Mouse (Mus musculus) midbrain, embryonic 14.5 days (tissue): ENCODE results near the gene H2al1i. TPM values are rescaled to one million over a fixed set of nuclear protein-coding genes. Genes with fewer than 3 reads are reported as not detected.
"Not testable (repeated sequence)": the region's sequence is repeated elsewhere in the genome, so short reads cannot be mapped to it uniquely, and the experiment has no call there.

ENCODE experiments used
- ATAC-seq: fragments of 200-750 bp; cut with Nextera tagmentation; 2 replicates; pipeline ENCODE4 v1.8.0; 2017; ENCODE audit warnings: moderate number of reproducible peaks, moderate library complexity; ENCODE audit not compliant: low FRiP score, low TSS enrichment
- DNase-seq: peaks from one replicate; pipeline ENCODE4 v3.0.0-alpha.2; 2015
- H3K27ac ChIP-seq: fragments of 300-500 bp; sonication (generic); replicated peaks from 2 replicates; pipeline ENCODE4 v1.5.1; 2014; ENCODE audit warnings: mild to moderate bottlenecking, low read depth, low read length, moderate library complexity
- H3K27me3 ChIP-seq: fragments of 300-500 bp; sonication (generic); 2 replicates; pipeline ENCODE4 v1.6.1; 2014; ENCODE audit warnings: low read length, control low read depth, mixed read lengths; ENCODE audit not compliant: control insufficient read depth, insufficient read depth
- H3K36me3 ChIP-seq: fragments of 300-500 bp; sonication (generic); 2 replicates; pipeline ENCODE4 v1.6.1; 2014; ENCODE audit warnings: low read length, control low read depth; ENCODE audit not compliant: control insufficient read depth, insufficient read depth
- H3K4me1 ChIP-seq: fragments of 300-500 bp; sonication (generic); 2 replicates; pipeline ENCODE4 v1.6.1; 2014; ENCODE audit warnings: mild to moderate bottlenecking, antibody characterized with exemption, low read length, control low read depth; ENCODE audit not compliant: control insufficient read depth, insufficient read depth
- H3K4me2 ChIP-seq: fragments of 300-500 bp; sonication (generic); 2 replicates; pipeline ENCODE4 v1.6.1; 2014; ENCODE audit warnings: mild to moderate bottlenecking, low read length, moderate library complexity
- H3K4me3 ChIP-seq: fragments of 300-500 bp; sonication (generic); replicated peaks from 2 replicates; pipeline ENCODE4 v1.5.1; 2014; ENCODE audit warnings: low read depth, low read length
- H3K9ac ChIP-seq: fragments of 300-500 bp; sonication (generic); replicated peaks from 2 replicates; pipeline ENCODE4 v1.6.1; 2014; ENCODE audit warnings: mild to moderate bottlenecking, low read length, moderate library complexity
- H3K9me3 ChIP-seq: fragments of 300-500 bp; sonication (generic); 2 replicates; pipeline ENCODE4 v1.6.1; 2016; ENCODE audit warnings: low read length, control low read depth, mixed read lengths; ENCODE audit not compliant: control insufficient read depth
- WGBS: fragments of 180-500 bp; shearing (Covaris S2); extraction: QIAGEN DNeasy Blood & Tissue Kit; methylation state at CpG from one replicate; pipeline ENCODE4 v1.1.7; 2014; 5-methylcytosine and 5-hydroxymethylcytosine counted together
- polyA plus RNA-seq: library from polyadenylated mRNA; unstranded; fragments of >200 nt; fragmentation: Nextera tagmentation; extraction: Ambion mirVana; gene quantifications from 2 replicates; pipeline ENCODE4 v1.2.1, GENCODE M21; 2014

Gene H2al1i
- polyA plus RNA-seq = not detected in 2 replicates

DNA sequence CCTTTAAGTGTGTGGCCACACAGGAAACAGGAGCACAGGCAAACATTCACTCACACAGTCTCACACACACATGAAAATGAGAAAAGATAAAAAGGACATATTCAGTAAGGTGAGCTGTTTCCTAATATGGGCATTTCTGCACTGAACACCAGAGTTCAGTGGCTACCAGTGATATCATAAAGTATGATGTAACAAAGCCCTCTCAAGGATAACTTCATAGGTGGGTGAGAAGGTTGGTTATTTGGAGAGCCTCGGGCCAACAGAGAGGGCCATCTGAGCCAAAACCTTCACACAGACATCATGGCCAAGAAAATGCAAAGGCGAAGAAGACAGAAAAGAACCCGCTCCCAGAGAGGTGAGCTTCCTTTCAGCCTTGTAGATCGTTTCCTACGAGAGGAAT is at the start of gene H2al1i:
H2al1i (plus strand) TSS at position 301 of the 400 bp plus-strand sequence.
- H3K27ac ChIP-seq, H3K9me3 ChIP-seq, H3K4me3 ChIP-seq, H3K9ac ChIP-seq, H3K27me3 ChIP-seq, DNase-seq, H3K4me2 ChIP-seq, H3K4me1 ChIP-seq, ATAC-seq, H3K36me3 ChIP-seq: not testable (repeated sequence)
- 85% methylated on average over 2 of the region's 5 CpGs for WGBS

DNA sequence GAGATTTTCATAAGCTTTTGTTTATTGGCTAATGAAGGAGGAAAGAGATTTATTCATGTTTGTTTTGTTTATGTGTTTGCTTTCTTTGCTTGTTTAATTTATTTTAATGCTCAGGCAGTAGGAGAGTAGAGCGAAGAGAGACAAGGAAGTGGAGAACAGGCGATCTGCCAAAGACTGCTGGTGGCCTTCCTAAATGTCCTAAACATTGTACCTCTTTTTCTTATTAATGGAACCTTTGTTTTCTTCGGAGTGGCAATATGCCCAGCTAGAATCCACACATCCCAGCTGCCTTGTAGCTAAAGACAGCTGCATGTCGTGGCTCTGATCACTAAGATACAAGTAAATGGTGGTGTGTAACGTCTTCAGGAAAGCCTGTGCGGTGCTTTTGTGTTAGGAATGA is 47.4 kb upstream of the H2al1i start:
- Histone ChIP-seq H3K4me1 (no peaks in the 10 kb centered on the region), H3K9me3 (no peaks in the 10 kb centered on the region), H3K36me3 (no peaks in the 10 kb centered on the region), H3K9ac (no peak overlapping the region), H3K4me3 (no peak overlapping the region), H3K27me3 (no peaks in the 10 kb centered on the region), H3K27ac (no peak overlapping the region), H3K4me2 (no peak overlapping the region)
- WGBS = 84% methylated on average over 6 of the region's 6 CpGs
- ATAC-seq (no peak), DNase-seq (no peak)

DNA sequence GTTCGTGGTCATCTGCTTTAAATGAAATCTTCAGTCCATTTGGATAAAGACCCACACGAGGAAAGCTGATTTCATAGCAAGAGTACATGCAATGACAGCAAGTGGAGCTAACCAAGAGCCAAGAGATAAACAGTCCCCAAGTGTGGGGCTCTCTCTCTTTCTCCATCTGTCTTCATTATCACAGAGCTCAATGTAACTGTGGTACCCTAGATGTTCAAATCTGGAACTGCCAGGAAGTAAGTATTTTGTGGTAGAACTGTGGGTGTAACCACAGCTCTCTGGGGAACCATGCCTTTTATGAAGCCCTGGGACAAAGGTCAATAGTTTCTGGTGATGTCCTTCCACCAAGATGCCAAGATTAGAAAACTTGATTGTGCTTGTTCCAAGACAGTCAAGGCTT is 43.7 kb upstream of the H2al1i start:
- Histone ChIP-seq H3K9me3 (no peaks in the 10 kb centered on the region), H3K4me2 (no peak overlapping the region), H3K36me3 (no peaks in the 10 kb centered on the region), H3K9ac (no peak overlapping the region), H3K27ac (no peak overlapping the region), H3K4me3 (no peak overlapping the region), H3K27me3 (no peaks in the 10 kb centered on the region), H3K4me1 (no peaks in the 10 kb centered on the region)
- WGBS = 71% methylated on average over 2 of the region's 2 CpGs
- DNase-seq (no peak), ATAC-seq (no peak)

DNA sequence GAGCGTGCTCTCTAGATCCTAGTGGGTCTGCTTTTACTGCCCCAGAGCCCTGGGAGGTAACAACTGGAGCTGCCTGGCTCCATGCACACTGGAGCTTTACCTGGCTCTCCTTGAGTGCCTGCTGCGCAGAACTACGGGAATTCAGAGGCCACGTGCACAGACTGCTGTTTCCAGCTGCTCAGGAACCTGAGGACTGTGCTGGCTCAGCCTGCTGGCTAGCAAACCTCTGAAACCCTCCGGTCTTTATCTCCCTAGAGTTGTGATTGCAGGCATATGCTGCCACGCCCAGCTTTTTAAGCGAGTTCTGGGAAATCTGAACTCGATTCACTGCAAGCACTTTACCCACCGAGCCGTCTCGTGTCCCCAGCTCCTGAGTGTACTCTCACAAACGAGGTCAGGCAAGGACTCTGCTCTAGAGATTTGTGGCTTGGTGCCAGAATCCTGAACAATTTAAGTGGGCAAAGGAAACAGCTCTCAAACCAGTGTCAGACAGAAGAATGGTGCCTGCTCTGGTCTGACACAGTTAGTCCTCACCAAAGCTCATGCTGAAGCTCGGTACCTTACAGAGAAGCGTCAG is 36.1 kb upstream of the H2al1i start:
- no peak overlapping the region for H3K27ac ChIP-seq
- no peaks in the 10 kb centered on the region for H3K9me3 ChIP-seq
- no peaks in the 10 kb centered on the region for H3K4me1 ChIP-seq
- H3K9ac ChIP-seq = no peak overlapping the region
- H3K27me3 ChIP-seq = no peaks in the 10 kb centered on the region
- no peak overlapping the region for H3K4me2 ChIP-seq
- no peak for DNase-seq
- ATAC-seq = no peak
- no peak overlapping the region for H3K4me3 ChIP-seq
- 76% methylated on average over 14 of the region's 14 CpGs for WGBS
- H3K36me3 ChIP-seq = no peaks in the 10 kb centered on the region

DNA sequence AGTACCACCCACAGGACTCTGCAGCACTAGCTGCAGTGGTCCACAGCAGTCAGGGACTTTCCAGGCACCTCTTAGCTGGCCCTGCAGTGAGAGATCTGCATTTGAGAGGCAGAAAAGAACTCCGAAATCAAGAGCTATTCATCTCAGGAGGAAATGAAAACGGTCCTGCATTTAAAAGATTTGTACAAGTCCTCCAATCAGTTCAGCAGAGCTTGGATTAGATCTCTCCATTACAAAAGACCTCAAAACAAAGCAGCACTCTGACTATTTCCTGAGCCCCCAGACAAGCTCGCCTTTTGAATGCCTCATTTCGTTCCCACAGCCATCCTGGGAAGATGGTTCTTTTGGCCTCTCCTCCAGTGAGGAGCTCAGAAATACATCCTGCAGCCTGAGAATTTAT is 35.2 kb upstream of the H2al1i start:
- Histone ChIP-seq H3K9me3 (no peaks in the 10 kb centered on the region), H3K36me3 (no peaks in the 10 kb centered on the region), H3K4me3 (no peak overlapping the region), H3K4me2 (no peak overlapping the region), H3K9ac (no peak overlapping the region), H3K27ac (no peak overlapping the region), H3K4me1 (no peaks in the 10 kb centered on the region), H3K27me3 (no peaks in the 10 kb centered on the region)
- DNase-seq (no peak), ATAC-seq (no peak)
- WGBS = 47% methylated on average over 4 of the region's 4 CpGs

DNA sequence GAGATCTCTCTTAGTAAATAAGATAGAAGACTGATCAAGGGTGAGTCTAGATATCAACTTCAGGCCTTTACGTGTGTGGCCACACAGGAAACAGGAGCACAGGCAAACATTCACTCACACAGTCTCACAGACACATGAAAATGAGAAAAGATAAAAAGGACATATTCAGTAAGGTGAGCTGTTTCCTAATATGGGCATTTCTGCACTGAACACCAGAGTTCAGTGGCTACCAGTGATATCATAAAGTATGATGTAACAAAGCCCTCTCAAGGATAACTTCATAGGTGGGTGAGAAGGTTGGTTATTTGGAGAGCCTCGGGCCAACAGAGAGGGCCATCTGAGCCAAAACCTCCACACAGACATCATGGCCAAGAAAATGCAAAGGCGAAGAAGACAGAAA is 25.5 kb upstream of the H2al1i start, which contains the start of gene H2al1a:
H2al1a (plus strand) TSS at position 301 of the 400 bp plus-strand sequence.
- not testable (repeated sequence) for ATAC-seq, H3K27me3 ChIP-seq, H3K4me2 ChIP-seq, H3K4me3 ChIP-seq, H3K9me3 ChIP-seq, H3K4me1 ChIP-seq, DNase-seq, H3K36me3 ChIP-seq, H3K9ac ChIP-seq, H3K27ac ChIP-seq
- WGBS = no CpG with 5 or more reads among the region's 3 CpGs

DNA sequence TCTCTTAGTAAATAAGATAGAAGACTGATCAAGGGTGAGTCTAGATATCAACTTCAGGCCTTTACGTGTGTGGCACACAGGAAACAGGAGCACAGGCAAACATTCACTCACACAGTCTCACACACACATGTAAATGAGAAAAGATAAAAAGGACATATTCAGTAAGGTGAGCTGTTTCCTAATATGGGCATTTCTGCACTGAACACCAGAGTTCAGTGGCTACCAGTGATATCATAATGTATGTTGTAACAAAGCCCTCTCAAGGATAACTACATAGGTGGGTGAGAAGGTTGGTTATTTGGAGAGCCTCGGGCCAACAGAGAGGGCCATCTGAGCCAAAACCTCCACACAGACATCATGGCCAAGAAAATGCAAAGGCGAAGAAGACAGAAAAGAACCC is 22.3 kb upstream of the H2al1i start, which contains the start of gene H2al1b:
H2al1b (plus strand) TSS at position 301 of the 400 bp plus-strand sequence.
- not testable (repeated sequence) for DNase-seq, H3K27me3 ChIP-seq, H3K9me3 ChIP-seq, H3K36me3 ChIP-seq, H3K9ac ChIP-seq, H3K4me1 ChIP-seq, ATAC-seq, H3K27ac ChIP-seq, H3K4me2 ChIP-seq, H3K4me3 ChIP-seq
- WGBS = 97% methylated on average over 1 of the region's 3 CpGs

DNA sequence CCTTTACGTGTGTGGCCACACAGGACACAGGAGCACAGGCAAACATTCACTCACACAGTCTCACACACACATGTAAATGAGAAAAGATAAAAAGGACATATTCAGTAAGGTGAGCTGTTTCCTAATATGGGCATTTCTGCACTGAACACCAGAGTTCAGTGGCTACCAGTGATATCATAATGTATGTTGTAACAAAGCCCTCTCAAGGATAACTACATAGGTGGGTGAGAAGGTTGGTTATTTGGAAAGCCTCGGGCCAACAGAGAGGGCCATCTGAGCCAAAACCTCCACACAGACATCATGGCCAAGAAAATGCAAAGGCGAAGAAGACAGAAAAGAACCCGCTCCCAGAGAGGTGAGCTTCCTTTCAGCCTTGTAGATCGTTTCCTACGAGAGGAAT is 19.1 kb upstream of the H2al1i start, which contains the start of gene H2al1c:
H2al1c (plus strand) TSS at position 301 of the 400 bp plus-strand sequence.
- H3K4me3 ChIP-seq, H3K36me3 ChIP-seq, H3K9ac ChIP-seq, ATAC-seq, H3K9me3 ChIP-seq, H3K4me2 ChIP-seq, H3K27ac ChIP-seq, H3K4me1 ChIP-seq, DNase-seq, H3K27me3 ChIP-seq: not testable (repeated sequence)
- WGBS = 67% methylated on average over 1 of the region's 6 CpGs

DNA sequence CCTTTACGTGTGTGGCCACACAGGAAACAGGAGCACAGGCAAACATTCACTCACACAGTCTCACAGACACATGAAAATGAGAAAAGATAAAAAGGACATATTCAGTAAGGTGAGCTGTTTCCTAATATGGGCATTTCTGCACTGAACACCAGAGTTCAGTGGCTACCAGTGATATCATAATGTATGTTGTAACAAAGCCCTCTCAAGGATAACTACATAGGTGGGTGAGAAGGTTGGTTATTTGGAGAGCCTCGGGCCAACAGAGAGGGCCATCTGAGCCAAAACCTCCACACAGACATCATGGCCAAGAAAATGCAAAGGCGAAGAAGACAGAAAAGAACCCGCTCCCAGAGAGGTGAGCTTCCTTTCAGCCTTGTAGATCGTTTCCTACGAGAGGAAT is 15.9 kb upstream of the H2al1i start, which contains the start of gene H2al1d:
H2al1d (plus strand) TSS at position 301 of the 400 bp plus-strand sequence.
- not testable (repeated sequence) for DNase-seq

More for the DNA sequence above, 15.9 kb upstream of the H2al1i start, which contains the start of gene H2al1d:
- no CpG with 5 or more reads among the region's 6 CpGs for WGBS
- not testable (repeated sequence) for H3K27me3 ChIP-seq, H3K4me3 ChIP-seq, H3K9me3 ChIP-seq, H3K4me2 ChIP-seq, H3K9ac ChIP-seq, ATAC-seq, H3K4me1 ChIP-seq, H3K27ac ChIP-seq, H3K36me3 ChIP-seq
